Mouse (Mus musculus): ENCODE data around the gene Tnfaip6.

Gene Tnfaip6

DNA sequence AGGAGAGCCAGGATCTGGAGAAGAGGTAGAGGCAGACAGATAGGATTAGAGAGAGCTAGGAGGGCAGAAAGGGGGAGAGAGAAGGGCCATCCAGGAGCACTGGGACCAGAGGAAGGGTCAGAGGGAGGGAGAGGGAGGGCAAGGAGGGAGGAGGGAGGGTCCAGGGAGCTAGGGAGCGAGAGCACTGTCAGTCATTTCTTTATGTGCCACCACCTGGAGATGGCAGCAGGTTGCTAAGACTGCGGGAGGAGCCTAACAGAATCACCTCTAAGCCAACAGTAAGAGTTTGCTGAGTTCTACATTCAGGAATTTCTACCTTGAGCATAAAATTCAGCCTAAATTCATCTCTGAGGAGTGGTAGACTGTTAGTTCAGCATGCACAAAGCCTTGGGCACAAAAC, 40.9 kb downstream of the Tnfaip6 start:
- TF ChIP-seq GATA4 (IDR thresholded peaks at IDR 0.05; ENCODE audit: insufficient replicate concordance, low read length): no peak

DNA sequence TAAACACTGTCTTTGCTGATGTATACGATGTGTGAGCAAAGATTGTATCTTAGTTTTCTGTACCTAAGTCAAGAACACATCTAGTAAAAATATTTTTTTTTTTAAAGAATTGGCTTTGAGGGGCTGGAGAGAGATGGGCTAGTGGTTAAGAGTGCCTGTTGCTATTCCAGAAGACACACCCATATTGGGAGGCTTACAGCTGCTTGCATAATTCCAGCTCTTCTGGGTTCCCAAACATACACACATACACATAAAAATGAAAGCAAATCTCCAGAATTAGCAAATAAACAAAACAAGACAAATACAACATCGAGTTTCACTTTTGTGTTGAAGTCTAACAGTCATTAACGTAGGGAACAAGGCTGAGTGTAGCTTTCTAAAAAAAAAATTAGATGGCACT, 46.2 kb downstream of the Tnfaip6 start:
- no peak for TF ChIP-seq GATA4 (IDR thresholded peaks at IDR 0.05; ENCODE audit: insufficient replicate concordance, low read length)

DNA sequence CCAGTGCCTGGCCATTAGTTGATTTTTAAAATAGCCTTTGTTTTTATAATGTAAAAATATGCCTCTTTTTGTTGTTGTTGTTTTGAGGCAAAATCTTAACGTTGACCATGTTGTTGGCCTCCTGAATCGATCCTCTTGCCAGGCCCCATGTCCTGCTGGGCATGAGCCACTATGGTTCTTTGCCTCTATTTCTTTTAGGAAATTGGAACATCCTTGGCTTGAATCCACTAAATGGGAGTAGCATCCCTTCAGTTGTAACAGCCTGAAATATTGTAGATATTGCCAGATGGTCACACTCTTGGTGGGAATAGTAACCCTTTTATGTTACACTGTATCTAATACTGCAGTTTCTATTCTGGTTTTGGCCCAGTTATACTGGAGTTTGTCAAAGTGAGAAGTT, 46.8 kb downstream of the Tnfaip6 start:
- TF ChIP-seq GATA4 (IDR thresholded peaks at IDR 0.05; ENCODE audit: insufficient replicate concordance, low read length): no peak

All from liver, adult (tissue).